Mouse (Mus musculus): ENCODE results near the gene Dok7. TPM values are rescaled to one million over a fixed set of nuclear protein-coding genes. Genes with fewer than 3 reads are reported as not detected.

Gene Dok7
- total RNA-seq, 2 experiments from 2014 or later = 19.0 to 22.3 TPM

DNA sequence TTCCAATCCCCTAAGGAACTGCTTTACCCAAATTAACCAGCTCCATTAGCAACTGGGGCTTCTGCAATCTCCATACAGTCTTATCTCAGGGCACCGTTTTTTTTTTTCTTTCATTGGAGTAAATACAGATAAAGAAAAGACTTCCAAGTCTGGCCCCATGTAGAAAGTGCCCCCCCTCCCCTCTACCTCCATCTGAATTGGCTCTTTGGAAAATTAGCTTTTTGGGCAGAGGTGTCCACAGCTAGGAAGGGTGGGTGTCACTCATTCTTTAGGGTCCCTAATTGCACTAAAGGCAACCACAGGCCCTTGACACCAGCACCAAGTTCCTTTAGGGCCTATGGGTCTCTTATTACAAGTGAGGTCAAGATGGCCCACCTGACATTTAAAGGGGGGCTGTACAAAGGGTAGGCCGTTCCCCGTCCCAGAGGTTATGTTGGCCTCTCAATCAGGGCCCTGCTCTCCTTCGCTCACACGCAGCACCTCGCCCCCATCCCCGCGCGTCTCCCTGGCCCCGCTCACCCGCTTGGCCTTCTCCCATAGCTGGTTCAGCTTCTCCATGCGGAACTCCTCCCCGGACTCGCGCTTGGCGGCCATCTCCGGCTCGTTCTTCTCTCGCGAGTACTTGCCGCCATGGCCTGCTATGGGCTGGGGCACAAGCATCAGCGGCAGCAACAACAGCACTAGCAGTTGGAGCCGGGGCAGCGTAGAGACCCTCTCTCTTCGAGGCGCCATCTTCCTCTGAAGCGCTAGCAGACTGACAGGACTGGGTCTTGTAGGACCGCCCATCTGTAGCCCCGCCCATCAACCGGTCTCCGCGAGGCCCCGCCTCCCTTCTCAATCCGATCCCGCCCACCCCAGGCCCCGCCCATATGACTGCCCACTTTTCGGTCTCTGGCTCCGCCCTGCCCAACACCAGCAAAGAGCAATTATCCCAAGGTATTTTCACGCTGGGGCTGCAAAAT is 48.7 kb downstream of the Dok7 start, which contains the start of gene Lrpap1:
Gene Lrpap1 (minus strand): TSS at position 807 of the 962 bp plus-strand sequence.
- DNase-seq (ENCODE audit: low spot score in 2 of 2) = peak; percentile 87 to 88

DNA sequence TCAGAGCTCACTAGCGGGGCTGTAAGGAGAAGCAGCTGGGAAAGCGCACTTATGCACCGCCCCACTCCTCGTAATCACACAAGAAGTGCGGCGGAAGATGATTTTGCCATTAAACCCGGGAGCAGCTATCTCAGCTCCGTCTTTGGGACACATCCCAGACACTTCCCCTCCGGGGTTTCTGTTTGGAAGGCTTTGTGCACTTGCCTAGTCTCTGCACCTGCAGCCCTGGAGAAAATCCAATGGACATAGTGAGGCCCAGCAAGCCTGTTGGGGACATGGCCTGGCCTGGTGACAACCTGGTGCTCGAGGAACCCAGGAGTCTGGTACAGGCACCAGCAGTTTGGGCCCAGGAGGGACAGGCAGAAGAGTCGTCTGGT is 49.3 kb downstream of the Dok7 start:
- intact Hi-C loops (cut with DNase I) = no loop called here
- no peak for DNase-seq (ENCODE audit: low spot score in 2 of 2)

More for the DNA sequence above, 48.7 kb downstream of the Dok7 start, which contains the start of gene Lrpap1:
- intact Hi-C loops (cut with DNase I) = no loop called here

DNA sequence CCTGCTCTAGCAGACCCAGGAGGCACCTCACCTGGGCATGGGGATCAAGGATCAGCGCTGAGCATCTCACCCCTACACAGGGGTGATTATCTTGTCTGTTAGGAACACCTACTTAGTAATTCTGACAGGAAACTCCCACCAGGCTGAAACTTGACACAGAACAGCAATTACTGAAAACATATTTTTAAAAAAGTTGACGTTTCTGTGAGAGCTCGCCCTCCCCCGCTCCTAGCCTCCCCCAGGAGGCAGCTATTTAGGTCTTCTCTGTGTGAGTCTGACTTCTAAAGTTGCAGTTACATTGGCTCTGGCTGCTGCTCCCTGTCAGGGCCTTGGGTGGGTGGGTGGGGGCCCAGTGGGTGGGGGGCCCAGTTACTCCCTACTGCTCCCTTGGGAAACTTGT is 55.9 kb downstream of the Dok7 start:
- peak; percentile 55 to 66 for DNase-seq (ENCODE audit: low spot score in 2 of 2)
- intact Hi-C loops (cut with DNase I) = no loop called here

DNA sequence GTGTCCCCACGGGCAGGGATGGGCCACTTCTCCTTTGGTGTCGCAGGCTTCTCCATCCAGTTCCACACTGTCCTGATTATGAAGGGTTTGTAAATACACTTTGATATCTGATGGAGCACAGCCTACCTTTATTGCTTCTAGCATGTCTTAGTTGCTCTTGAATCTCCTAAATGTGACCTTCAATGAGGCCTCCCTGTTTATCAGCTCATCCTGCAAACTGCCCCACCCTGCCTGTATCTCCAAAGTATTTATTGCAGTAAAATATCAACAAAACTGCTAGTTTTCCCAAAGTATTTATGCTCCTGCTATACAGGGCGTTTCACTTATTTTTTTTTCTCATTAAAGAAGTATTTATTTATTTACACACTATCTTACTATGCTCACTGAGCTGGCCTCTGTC is 59.4 kb downstream of the Dok7 start:
- DNase-seq (ENCODE audit: low spot score in 2 of 2) = no peak
- intact Hi-C loops (cut with DNase I) = no loop called here

DNA sequence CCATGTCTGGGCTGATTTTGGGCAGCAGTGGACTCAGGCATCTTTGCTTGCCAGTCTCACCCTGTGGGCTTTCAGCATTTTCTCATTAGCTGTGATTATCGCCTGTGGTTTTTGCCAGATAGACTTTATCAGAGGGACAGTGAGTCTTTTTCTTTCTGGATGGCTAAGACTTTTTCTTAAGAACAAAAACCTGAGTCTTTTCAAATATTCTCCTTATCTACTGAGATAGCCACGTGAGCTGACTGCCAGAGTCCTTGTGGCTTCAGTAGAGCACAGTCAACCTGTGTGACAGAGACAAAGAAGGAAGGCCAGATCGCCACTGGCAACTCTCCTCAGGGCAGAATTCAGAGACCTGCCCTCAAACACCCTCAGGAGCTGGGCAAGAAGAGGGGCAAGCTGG is 61.1 kb downstream of the Dok7 start:
- DNase-seq (ENCODE audit: low spot score in 2 of 2) = no peak
- intact Hi-C loops (cut with DNase I) = no loop called here

DNA sequence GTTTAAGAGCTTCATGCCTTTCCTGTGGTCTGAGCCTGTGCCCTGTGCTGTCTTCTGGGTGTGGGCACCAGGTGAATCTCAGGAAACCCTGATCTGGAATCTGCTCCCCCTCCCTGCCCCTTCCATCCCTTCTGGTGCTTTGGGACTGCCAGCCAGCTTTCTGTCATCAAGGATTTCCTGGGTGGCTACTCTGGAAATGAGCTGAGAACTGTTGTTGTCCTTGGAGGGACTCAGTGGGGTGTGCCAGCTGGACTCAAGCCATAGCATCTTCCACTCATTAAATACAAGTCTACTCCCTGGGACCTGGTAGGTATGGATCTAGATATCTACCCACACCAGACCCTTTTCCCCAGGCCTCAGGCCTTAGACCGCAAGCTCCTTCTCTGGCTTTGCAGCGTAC is 61.9 kb downstream of the Dok7 start:
- DNase-seq (ENCODE audit: low spot score in 2 of 2) = no peak
- intact Hi-C loops (cut with DNase I) = no loop called here

DNA sequence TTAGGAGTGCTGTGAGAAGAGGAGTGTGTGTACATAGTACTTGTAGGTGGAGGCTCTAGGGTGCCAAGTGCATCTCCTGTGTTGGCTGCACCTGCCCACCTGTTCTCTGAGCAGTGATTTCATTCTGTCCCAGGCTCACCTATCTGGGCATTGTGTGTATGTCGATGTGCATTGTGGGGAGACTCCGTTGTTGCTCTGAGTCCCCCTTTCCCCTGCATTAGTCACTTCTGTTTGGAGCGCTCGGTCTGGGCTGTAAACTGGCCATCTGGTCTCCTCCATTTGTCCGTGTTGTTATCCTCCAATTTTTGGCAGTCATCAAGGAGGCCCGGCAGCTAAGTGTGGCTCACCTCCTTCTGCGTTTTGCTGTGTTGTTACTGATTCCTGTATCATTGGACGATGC is 63.5 kb downstream of the Dok7 start:
- no peak for DNase-seq (ENCODE audit: low spot score in 2 of 2)
- intact Hi-C loops (cut with DNase I) = no loop called here

DNA sequence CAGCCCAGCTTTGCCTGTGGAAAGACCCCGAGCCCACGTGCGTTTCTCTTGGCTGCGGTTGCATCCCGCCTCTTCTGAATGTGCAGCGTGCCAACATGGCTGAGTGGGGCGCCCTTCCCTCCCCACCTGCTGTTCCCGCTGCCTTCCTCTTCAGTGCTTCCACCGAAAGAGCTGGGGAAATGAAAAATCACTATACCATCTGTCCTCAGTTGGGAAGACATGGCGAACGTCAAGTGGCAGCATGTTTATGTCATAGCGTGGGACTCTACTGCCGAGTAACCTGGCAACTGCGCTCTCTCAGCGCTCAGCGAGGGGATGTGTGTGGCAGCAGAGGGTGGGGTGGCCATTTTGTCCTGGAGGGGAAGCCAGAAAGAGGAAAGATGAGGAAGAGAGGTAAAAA is 72.6 kb downstream of the Dok7 start:
- intact Hi-C loops (cut with DNase I) = no loop called here
- peak; percentile 67 to 84 for DNase-seq (ENCODE audit: low spot score in 2 of 2)

DNA sequence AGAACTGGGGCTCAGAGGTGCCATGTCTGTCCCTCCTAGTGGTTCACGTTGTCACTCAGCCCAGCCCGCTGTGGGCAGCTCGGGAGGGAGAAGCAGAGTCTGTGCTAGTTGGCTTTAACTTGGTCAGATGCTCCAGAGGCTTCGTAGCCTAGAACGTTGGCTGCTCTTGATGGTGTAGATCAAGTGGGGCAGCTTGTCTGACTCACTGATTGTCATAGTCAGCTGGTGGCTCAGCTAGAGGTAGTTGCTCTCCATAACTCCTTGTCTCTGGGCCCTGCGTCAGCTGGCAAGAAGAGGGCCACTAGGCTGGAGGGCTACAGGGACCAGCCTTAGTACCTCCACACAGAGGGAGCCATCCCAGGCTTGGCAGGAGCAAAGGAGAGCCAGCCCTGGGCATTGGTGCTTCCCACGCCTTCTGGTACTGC is 73.2 kb downstream of the Dok7 start:
- peak in 1 of 2 experiments; percentile 51 for DNase-seq (ENCODE audit: low spot score in 2 of 2)
- intact Hi-C loops (cut with DNase I) = no loop called here

DNA sequence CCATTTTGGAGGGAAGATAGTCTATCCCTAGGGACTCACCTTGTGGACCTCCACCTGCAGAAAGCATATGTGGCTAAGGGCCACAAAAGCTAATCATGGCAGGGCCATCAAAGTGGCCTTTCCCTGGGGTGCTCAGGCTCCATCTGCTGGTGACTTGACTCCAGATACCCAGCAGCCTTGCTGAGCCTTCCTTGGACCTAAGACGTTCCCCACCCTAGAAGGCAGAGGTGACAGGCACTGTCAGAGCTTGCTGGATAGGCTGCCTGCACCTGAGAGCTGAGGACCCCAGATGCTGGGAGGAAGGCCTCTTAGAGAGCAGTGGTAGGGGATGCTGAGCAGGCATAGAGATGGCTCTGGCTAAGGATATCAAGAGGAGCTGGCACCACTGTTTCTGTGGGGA is 74.7 kb downstream of the Dok7 start:
- DNase-seq (ENCODE audit: low spot score in 2 of 2) = no peak
- intact Hi-C loops (cut with DNase I) = no loop called here

DNA sequence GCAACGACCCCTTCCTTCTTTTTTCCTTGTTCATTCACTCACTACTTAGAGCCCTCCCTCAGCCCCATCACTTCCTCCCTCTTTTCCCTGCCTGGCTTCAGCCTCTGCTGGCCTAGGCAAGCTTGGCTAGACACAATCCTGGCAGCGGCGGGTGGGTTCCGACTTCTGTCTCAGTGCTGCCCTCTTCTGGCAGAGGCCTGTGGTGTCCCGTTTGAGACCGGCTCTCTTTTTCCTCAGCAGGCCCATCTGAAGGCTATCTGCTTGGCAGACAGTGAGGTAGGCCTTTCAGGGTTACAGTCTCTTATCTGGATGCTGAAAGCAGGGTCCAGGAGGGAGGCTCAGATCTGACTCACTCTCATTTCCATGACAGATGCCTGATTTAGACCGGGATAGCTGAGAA is 75.2 kb downstream of the Dok7 start:
- intact Hi-C loops (cut with DNase I) = no loop called here
- peak; percentile 89 to 92 for DNase-seq (ENCODE audit: low spot score in 2 of 2)

DNA sequence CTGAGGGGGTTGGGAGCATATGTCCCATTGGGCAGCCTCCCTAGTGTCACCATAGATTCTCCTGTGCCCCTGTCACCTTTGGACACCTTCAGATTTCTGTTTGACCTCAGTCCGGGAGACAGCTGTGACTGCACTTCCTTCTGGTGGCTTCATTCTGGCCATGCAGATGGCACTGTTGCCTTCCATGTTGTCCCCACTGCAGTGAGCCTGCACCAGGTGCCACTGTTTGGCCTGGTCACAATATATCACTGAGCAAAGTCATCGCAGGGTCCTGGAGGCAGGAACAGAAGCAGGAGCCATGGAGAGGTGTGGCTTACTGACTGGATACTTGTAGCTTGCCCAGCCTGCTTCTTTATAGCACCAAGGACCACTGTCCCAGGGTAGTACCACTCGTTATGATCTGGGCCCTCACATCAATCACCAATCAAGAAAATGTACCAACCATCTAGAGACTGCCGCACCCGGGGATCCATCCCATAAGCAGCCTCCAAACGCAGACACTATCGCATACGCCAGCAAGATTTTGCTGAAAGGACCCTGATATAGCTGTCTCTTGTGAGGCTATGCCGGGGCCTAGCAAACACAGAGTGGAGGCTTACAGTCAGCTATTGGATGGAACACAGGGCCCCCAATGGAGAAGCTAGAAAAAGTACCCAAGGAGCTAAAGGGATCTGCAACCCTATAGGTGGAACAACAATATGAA is 75.9 kb downstream of the Dok7 start:
- intact Hi-C loops (cut with DNase I) = no loop called here
- DNase-seq (ENCODE audit: low spot score in 2 of 2) = no peak

DNA sequence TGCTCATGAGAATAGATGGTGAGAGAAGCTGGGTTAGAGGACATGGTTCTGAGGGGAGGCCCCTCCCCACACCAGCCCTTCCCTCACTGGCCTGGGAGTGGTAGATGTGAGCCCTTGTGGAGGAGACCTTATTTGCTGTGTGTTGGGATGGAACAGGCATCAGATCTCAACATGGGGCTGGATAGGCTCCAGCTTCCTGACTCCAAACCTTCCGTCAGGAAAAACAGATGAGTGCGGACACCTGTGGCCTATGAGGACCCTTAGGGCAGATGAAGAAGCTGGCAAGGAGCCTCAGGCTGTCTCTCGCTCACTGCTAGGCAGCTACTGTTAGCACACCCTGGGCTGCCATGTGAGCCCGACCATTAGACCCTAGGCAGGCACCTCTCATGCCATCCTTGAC is 76.9 kb downstream of the Dok7 start:
- DNase-seq (ENCODE audit: low spot score in 2 of 2) = no peak
- intact Hi-C loops (cut with DNase I) = no loop called here

DNA sequence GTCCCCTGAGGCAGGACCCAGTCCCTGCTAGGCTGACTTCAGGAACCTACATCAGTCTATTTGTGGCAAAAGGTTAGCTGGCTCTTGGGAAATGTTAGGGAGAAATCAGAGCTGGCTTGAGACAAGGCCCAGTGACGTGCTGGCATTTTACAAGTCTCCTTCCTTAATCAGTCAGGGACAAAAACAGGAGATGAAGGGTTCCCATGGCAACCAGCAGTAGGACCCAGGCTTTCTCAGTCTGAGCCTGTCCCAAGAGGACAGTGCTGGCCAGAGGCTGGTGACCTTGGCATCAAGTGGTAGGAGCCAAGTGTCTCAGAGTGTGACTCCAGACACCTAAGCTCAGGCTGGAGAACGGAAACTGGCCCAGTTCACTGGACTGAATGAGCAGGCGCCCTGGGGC is 77.7 kb downstream of the Dok7 start:
- intact Hi-C loops (cut with DNase I) = no loop called here
- no peak for DNase-seq (ENCODE audit: low spot score in 2 of 2)

DNA sequence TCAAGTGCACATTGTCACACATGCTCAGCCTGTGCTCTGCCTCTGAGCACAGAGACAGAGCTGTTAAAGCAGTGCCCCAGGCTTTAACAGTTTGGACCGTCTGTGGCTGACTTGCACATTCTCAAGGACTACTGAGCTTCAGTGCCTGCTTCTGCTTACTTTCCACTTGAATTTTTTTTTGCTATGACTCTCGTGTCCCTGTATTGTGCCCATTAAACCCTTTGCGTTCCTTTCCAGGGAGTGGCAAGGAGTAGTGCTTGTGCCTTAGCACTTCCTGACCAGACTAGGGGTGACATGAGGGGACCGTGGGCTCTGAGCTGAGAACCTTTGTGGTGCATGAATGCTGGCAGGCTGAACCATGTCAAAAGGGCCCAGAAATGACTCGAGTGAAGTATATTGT is 79.3 kb downstream of the Dok7 start:
- no peak for DNase-seq (ENCODE audit: low spot score in 2 of 2)
- intact Hi-C loops (cut with DNase I) = loop anchor here (5.0 kb wide), 1 partner anchor 211 kb away; no protein-coding TSS in a partner anchor

Small RNAs within 50 kb of the gene (microRNA-seq; reads per million reads assigned to microRNA genes)
- 19.3 to 19.5 reads per million in 2 experiments for gene Mir3097

Other genes with a start within 250 kb of the Dok7 start
- gene Msantd1, start 148.8 kb upstream of the Dok7 start, total RNA-seq (2021) = 10 to 100 TPM; 10.1 to 10.3 TPM
- 10 to 100 TPM; 56.0 to 65.8 TPM for gene Rgs12, start 107.3 kb upstream of the Dok7 start, total RNA-seq (2021)
- under 1 TPM; 0.53 to 0.94 TPM for gene Hgfac, start 15.3 kb upstream of the Dok7 start, total RNA-seq (2021)
- 100 to 1,000 TPM; 119 to 122 TPM for gene Lrpap1, start 49.0 kb downstream of the Dok7 start, total RNA-seq (2021)
- 10 to 100 TPM in 1 of 2 experiments, 1 to 10 TPM in 1; 9.8 to 13.4 TPM for gene Adra2c, start 221.6 kb downstream of the Dok7 start, total RNA-seq (2021)

Data from left cerebral cortex, postnatal 14 days (tissue).